Mouse (Mus musculus): ENCODE data around the gene 4930451I11Rik. TPM values are rescaled to one million over a fixed set of nuclear protein-coding genes. Genes with fewer than 3 reads are reported as not detected.

The 4930451I11Rik gene
- polyA plus RNA-seq (2012; rRNA removed) = not detected in 2 replicates

DNA sequence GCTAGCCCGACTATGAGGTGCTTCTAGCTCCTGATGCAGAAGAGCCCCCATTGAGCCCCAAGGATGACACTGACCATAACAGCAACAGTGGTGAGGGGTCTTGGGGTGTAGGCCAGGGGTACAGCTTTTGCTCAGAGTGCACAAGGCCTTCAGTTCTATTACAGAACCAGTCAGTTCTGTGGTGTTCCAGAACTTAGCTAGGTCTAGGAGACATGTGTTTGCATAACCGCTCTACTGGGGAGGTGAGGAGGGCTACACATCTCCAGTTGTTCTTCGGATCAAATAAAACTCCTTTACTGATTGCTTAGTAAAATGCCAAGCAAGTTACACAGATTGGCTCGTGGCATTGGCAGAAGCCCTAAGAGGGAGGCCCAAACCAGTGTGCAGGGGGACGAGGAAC lies at the start of gene 4930451I11Rik:
TSS of gene 4930451I11Rik (minus strand) at position 101 of the 400 bp plus-strand sequence.
- no peak for DNase-seq
- Histone ChIP-seq H3K4me1 (replicated peaks; ENCODE audit: control insufficient read depth, insufficient read depth, low read length) (peaks cover 5% of the 10 kb centered on the region), H3K27ac (ENCODE audit: control insufficient read depth, insufficient read depth, low read length) (no peak within 1 kb of the TSS), H3K4me3 (ENCODE audit: control insufficient read depth, insufficient read depth, low read length) (peak within 1 kb of the TSS; percentile 49), H3K27me3 (ENCODE audit: control insufficient read depth, insufficient read depth, low read length) (no peaks in the 10 kb centered on the region), H3K36me3 (ENCODE audit: control insufficient read depth, insufficient read depth, low read length) (no peaks in the 10 kb centered on the region)
- TF ChIP-seq POLR2A (IDR thresholded peaks at IDR 0.05; ENCODE audit: control insufficient read depth, extremely low read depth, insufficient read depth, low read length, poor library complexity) = no peak
- no peak for TF ChIP-seq CTCF (IDR thresholded peaks at IDR 0.05; ENCODE audit: borderline replicate concordance, control insufficient read depth, extremely low read depth, insufficient read depth, low read length, poor library complexity)
- 65% methylated on average over 5 of the region's 5 CpGs for WGBS

DNA sequence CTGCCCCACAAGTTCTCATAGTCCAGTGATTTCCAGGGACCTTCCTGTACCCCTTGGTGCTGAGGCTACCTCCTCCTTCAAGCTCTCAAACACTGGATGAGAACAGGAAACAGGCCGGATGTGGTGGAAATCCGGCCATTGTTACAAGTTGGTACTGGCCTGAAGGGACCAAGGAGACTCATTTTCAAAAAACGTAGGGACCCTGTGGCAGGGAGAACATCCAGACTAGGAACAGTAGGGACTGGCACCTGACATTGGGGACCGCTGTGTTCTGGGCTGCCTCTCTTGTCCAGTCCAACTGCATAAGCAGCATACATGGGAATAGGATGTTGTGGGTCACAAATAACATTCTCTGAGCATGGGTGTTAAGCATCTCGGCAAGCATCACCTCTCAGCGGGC lies 49.6 kb upstream of the 4930451I11Rik start:
- Histone ChIP-seq H3K4me3 (ENCODE audit: control insufficient read depth, insufficient read depth, low read length) (no peak overlapping the region), H3K4me1 (replicated peaks; ENCODE audit: control insufficient read depth, insufficient read depth, low read length) (peaks cover 27% of the 10 kb centered on the region), H3K27ac (ENCODE audit: control insufficient read depth, insufficient read depth, low read length) (no peak overlapping the region), H3K27me3 (ENCODE audit: control insufficient read depth, insufficient read depth, low read length) (no peaks in the 10 kb centered on the region), H3K36me3 (ENCODE audit: control insufficient read depth, insufficient read depth, low read length) (peaks cover 37% of the 10 kb centered on the region)
- no peak for DNase-seq
- TF ChIP-seq CTCF (IDR thresholded peaks at IDR 0.05; ENCODE audit: borderline replicate concordance, control insufficient read depth, extremely low read depth, insufficient read depth, low read length, poor library complexity) = no peak
- TF ChIP-seq POLR2A (IDR thresholded peaks at IDR 0.05; ENCODE audit: control insufficient read depth, extremely low read depth, insufficient read depth, low read length, poor library complexity) = no peak
- 46% methylated on average over 6 of the region's 6 CpGs for WGBS

DNA sequence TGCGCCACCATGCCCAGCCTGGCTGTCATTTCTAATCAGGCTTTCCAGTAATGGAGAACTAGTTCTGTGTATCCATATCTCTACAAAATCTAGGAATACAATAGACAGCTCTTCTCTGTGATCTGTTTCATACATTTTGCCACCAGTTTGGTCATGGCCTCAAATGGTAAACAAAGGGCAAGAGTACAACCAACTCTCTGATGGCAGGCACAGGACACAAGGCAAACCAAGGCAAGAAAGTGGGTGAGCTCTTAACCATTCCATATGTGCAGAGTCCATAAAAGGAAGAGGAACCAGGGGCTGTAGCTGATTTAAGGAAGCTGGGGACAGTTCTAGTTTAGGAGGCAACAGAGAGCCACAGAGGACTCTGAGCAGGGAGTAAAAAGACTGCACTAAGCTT lies 45.8 kb upstream of the 4930451I11Rik start:
- no peaks in the 10 kb centered on the region for H3K27me3 ChIP-seq (ENCODE audit: control insufficient read depth, insufficient read depth, low read length)
- DNase-seq = no peak
- 100% methylated on average over 1 of the region's 1 CpGs for WGBS
- H3K36me3 ChIP-seq (ENCODE audit: control insufficient read depth, insufficient read depth, low read length) = peaks cover 73% of the 10 kb centered on the region
- no peak overlapping the region for H3K27ac ChIP-seq (ENCODE audit: control insufficient read depth, insufficient read depth, low read length)
- H3K4me1 ChIP-seq (replicated peaks; ENCODE audit: control insufficient read depth, insufficient read depth, low read length) = peaks cover 12% of the 10 kb centered on the region
- TF ChIP-seq CTCF (IDR thresholded peaks at IDR 0.05; ENCODE audit: borderline replicate concordance, control insufficient read depth, extremely low read depth, insufficient read depth, low read length, poor library complexity) (no peak), POLR2A (IDR thresholded peaks at IDR 0.05; ENCODE audit: control insufficient read depth, extremely low read depth, insufficient read depth, low read length, poor library complexity) (no peak)
- H3K4me3 ChIP-seq (ENCODE audit: control insufficient read depth, insufficient read depth, low read length) = no peak overlapping the region

DNA sequence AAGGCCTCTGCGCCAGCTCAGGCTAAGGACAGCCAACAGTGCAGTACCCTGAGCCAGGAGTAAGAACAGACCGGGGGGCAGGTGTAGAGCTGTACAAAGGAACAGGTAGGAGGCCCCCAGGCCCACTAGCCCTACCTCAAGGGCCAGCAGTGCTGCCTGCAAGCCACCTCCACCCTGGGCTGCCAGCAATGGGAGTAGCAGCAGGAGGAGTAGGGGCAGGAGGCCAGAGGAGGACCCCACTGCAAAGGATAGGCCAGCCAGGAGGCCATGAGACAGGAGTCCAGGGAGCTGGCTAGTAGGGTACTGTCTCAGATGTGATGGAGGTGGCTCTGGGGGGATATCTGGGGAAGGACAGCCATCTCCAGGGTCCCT lies 39.1 kb upstream of the 4930451I11Rik start:
- no peak for DNase-seq

DNA sequence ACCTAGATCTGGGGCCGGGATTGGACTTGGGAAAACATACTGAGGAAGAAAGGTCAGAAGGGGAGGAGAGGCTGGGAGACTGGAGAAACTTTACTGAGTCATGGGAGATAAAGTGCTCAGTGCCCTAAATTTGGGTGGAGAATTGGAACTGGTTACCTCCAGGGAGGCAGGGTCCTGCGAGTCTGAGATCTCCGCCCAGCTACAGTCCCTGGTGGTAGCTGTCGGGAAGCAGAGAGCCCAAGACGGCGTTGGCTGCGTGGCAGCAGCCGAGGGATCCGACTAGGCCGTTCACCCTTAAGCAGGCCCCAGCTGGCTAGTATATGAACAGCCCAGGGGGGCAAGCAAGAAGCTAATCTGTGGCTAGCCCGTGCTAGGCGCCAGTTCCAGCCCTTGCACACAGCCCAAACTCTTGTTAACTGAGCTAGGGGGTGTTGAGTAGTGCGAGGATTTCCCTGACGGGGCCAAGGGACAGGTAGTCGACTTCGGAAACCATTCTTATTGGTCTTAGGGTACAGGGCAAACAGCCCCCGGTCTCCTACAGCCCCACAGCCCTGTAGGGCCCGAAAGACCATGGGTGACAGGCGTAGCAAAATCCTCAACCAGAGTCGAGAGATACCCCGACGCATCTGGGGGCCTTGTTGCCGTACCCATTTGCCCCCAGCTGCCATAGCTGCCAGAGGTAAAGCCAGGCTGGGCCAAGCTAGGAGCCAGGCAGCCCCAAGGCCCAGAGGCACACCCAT lies 38.5 kb upstream of the 4930451I11Rik start:
- H3K27ac ChIP-seq (ENCODE audit: control insufficient read depth, insufficient read depth, low read length) = no peak overlapping the region
- H3K27me3 ChIP-seq (ENCODE audit: control insufficient read depth, insufficient read depth, low read length) = no peaks in the 10 kb centered on the region
- WGBS = 98% methylated on average over 23 of the region's 23 CpGs
- DNase-seq = no peak
- no peak for TF ChIP-seq POLR2A (IDR thresholded peaks at IDR 0.05; ENCODE audit: control insufficient read depth, extremely low read depth, insufficient read depth, low read length, poor library complexity)
- no peak for TF ChIP-seq CTCF (IDR thresholded peaks at IDR 0.05; ENCODE audit: borderline replicate concordance, control insufficient read depth, extremely low read depth, insufficient read depth, low read length, poor library complexity)
- H3K36me3 ChIP-seq (ENCODE audit: control insufficient read depth, insufficient read depth, low read length) = peaks cover 66% of the 10 kb centered on the region
- H3K4me1 ChIP-seq (replicated peaks; ENCODE audit: control insufficient read depth, insufficient read depth, low read length) = no peaks in the 10 kb centered on the region
- H3K4me3 ChIP-seq (ENCODE audit: control insufficient read depth, insufficient read depth, low read length) = no peak overlapping the region

More for the DNA sequence above, 39.1 kb upstream of the 4930451I11Rik start:
- TF ChIP-seq POLR2A (IDR thresholded peaks at IDR 0.05; ENCODE audit: control insufficient read depth, extremely low read depth, insufficient read depth, low read length, poor library complexity) (no peak), CTCF (IDR thresholded peaks at IDR 0.05; ENCODE audit: borderline replicate concordance, control insufficient read depth, extremely low read depth, insufficient read depth, low read length, poor library complexity) (no peak)
- Histone ChIP-seq H3K27me3 (ENCODE audit: control insufficient read depth, insufficient read depth, low read length) (no peaks in the 10 kb centered on the region), H3K36me3 (ENCODE audit: control insufficient read depth, insufficient read depth, low read length) (peaks cover 71% of the 10 kb centered on the region), H3K4me1 (replicated peaks; ENCODE audit: control insufficient read depth, insufficient read depth, low read length) (no peaks in the 10 kb centered on the region), H3K27ac (ENCODE audit: control insufficient read depth, insufficient read depth, low read length) (no peak overlapping the region), H3K4me3 (ENCODE audit: control insufficient read depth, insufficient read depth, low read length) (no peak overlapping the region)
- 93% methylated on average over 2 of the region's 2 CpGs for WGBS

DNA sequence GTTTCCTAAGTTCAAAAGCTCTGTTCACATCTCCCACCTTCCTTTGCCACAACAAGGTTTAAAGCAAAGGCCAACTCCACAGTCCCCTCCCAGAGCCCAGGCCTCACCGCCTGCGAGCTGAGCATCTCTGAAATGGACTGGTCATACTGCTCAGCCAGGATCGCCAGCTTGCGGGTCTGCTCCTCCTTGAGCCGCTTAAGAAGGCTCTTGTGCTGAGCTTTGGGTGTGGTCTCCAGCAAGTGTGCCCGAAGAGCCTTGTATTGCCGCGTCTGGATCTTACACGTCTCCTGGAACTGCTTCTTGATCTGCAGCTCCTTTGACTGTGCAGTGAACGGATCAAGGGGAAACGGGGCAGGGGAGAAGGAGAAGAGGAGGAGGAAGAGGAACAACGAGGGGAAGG lies 36.6 kb upstream of the 4930451I11Rik start:
- no peaks in the 10 kb centered on the region for H3K27me3 ChIP-seq (ENCODE audit: control insufficient read depth, insufficient read depth, low read length)
- no peak overlapping the region for H3K27ac ChIP-seq (ENCODE audit: control insufficient read depth, insufficient read depth, low read length)
- peaks cover 14% of the 10 kb centered on the region for H3K4me1 ChIP-seq (replicated peaks; ENCODE audit: control insufficient read depth, insufficient read depth, low read length)
- H3K36me3 ChIP-seq (ENCODE audit: control insufficient read depth, insufficient read depth, low read length) = peaks cover 47% of the 10 kb centered on the region
- no peak for DNase-seq
- no peak overlapping the region for H3K4me3 ChIP-seq (ENCODE audit: control insufficient read depth, insufficient read depth, low read length)
- TF ChIP-seq POLR2A (IDR thresholded peaks at IDR 0.05; ENCODE audit: control insufficient read depth, extremely low read depth, insufficient read depth, low read length, poor library complexity) = no peak
- no peak for TF ChIP-seq CTCF (IDR thresholded peaks at IDR 0.05; ENCODE audit: borderline replicate concordance, control insufficient read depth, extremely low read depth, insufficient read depth, low read length, poor library complexity)
- WGBS = 91% methylated on average over 12 of the region's 12 CpGs
